Mouse (Mus musculus) left cerebral cortex, postnatal 25 days (tissue): Measurements from ENCODE around the gene Spin1. TPM values are rescaled to one million over a fixed set of nuclear protein-coding genes. Genes with fewer than 3 reads are reported as not detected.
A peak's percentile ranks its signal among the peaks of the same experiment; 100 is the strongest.
"Not testable (repeated sequence)": the region's sequence is repeated elsewhere in the genome, so short reads cannot be mapped to it uniquely, and the experiment has no call there.

ENCODE experiments used
- DNase-seq, 2 experiments: peaks; one replicate each; pipeline ENCODE4 v3.0.0; 2022; ENCODE audit warnings: low spot score in 2 of 2, mixed read lengths in 1 of 2
- intact Hi-C: fragments of 180-260 bp; cut with DNase I; formaldehyde crosslinking; loops from one replicate; pipeline ENCODE4 v1.15.1; 2025
- total RNA-seq, 2 experiments: library from RNA; stranded (reverse); gene quantifications; 2 replicates each; pipeline ENCODE4 v1.2.3; 2021

The Spin1 gene
- total RNA-seq, 2 experiments from 2014 or later = 167 to 177 TPM

GRCm38 (mm10) chr13:51093430-51093829, 7.2 kb upstream of the Spin1 start:
- intact Hi-C loops = no loop called here
- no peak for DNase-seq

DNA sequence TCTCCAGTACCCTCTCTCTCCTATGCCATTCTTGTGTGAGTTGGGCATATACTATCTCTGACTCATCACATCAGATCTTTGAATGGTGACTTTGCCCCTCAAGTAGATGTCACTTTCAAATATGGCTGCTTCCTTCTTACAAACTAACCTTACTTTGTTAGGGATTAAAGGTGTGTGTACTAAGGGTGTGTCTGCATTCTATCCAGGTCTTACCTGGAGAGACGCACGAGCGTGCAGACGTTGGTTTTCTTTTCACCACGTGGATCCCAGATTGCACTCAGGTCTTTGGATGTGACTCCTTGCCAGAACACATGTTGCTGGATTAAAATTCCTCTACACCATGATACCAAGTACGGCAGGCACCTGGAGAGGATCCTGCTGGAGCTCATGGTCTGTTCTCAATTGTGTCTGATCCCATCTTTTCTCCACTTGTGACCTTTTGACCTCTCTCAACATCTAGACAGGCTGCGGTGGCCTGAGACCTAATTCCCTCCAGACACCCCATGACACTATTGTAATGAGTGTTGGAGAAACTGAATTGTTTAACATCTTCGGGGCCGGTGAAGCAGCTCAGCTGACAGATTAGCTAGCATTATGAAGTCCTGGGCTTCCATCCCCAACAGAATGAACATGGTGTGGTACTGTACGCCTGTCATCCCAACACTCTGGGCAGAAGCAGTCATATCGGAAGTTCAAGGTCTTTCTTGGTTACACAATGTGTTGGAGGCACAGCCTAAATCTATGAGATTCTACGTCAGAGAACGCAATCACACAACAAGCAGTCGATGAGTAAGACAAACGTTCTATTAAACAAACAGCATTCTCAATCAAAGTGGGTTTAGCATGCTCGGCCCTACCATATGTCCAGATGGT, 6.1 kb upstream of the Spin1 start:
- intact Hi-C loops = loop anchor here (5.0 kb wide), 1 partner anchor 72 kb away; no protein-coding TSS in a partner anchor

GRCm38 (mm10) chr13:51095196-51095715, 5.4 kb upstream of the Spin1 start:
- no peak for DNase-seq
- intact Hi-C loops = loop anchor here (5.0 kb wide), 1 partner anchor 73 kb away; no protein-coding TSS in a partner anchor

More for the DNA sequence above, 6.1 kb upstream of the Spin1 start:
- no peak for DNase-seq

DNA sequence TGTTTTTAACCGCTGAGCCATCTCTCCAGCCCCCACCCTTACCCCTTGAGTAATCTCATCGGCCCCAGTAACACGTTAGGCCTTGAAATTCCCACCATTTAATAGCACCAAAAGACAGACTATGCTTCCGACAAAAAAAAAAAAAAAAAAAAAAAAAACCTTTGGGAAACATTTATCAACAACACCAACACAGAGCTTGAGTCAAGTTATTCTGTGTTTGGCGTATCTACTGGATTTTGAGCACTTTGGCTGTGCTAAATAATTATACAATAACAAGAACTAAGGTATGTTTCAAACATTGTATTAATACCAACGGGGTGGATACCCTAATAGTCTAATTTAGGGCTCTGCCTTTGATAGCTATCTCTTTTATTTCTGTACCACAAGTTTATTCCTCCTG, 4.0 kb upstream of the Spin1 start:
- intact Hi-C loops = loop anchor here (5.0 kb wide), 1 partner anchor 74 kb away; no protein-coding TSS in a partner anchor
- DNase-seq = no peak

DNA sequence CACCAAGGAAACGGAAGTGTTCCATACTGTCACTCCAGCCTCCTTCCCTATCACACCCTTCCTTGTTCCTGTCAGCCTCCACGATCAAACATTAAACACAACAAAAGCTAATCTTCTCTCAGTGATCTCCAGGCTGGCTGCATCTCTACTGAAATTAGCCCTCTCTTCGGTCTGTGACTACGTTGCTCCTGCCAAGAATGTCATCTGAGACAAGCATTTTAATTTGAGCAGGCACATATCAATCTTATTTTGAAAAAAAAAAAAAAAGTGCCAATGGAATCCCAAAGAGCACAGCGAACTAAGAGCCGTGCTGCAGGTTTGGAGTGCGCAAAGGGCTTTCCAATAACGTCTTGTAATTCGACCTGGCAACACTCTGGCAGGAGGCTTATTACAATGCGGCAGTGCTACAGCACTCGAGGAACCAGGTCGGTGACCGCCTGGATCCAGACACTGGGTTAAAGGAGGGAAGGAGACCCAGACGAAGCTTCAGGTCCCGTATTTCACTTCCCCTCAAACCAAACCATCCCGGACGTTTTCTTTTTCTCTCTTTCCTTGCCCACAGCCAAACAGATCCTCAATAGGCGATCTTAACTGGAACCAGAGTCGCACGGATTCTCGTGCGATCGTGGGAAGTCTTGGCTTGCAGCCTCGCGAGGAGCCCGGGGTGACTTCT, 984 bp upstream of the Spin1 start:
- peak in 1 of 2 experiments; percentile 23 for DNase-seq
- intact Hi-C loops = loop anchor here (2.0 to 5.0 kb wide), 3 partner anchors 77 to 317 kb away; no protein-coding TSS in a partner anchor

GRCm38 (mm10) chr13:51101016-51101776, 516 bp downstream of the Spin1 start:
- peak; percentile 47 to 52 for DNase-seq
- intact Hi-C loops = loop anchor here (2.0 kb wide), 2 partner anchors 148 to 316 kb away; no protein-coding TSS in a partner anchor

- intact Hi-C loops = loop anchor here (2.0 kb wide), 2 partner anchors 149 to 315 kb away; no protein-coding TSS in a partner anchor
- DNase-seq = no peak
Observed at GRCm38 (mm10) chr13:51101777-51102132, 1.1 kb downstream of the Spin1 start.

GRCm38 (mm10) chr13:51103111-51103725, 2.5 kb downstream of the Spin1 start:
- intact Hi-C loops = no loop called here
- no peak for DNase-seq

GRCm38 (mm10) chr13:51103861-51104650, 3.4 kb downstream of the Spin1 start:
- no peak for DNase-seq
- intact Hi-C loops = no loop called here

DNA sequence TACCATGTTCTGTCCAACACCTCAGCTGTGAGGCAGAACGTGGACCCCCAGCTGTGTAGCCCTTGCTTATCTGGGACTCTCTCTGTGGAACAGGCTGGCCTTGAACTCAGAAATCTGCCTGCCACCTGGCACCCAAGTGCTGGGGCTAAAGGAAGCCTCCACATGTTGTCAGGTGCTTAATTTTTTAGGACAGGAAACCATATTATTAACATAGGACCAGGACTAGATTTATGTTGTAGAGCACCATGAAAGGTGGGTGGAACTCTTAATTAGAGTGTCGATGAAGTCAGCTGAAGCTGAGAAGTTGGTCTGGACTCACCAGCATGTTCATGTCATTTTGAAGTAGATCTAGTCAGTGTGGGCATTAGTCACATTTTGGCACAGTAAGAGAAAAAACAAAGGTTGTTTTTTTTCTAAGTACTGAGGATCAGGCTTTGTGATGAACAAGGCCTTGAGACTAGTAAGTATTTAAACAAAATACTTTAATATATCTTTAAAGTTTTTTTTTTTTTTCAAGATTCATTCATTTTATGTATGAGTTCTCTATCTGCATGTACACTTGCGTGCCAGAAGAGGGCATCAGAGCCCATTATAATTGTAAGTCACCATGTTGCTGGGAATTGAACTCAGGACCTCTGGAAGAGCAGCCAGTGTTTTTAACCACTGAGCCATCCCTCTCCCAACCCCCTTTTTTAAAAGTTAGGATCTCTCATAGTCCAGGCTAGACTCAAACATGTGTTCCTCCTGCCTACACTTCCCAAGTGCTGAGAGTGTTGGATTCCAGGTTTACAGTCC, 5.4 kb downstream of the Spin1 start:
- no peak for DNase-seq
- intact Hi-C loops = no loop called here

- no peak for DNase-seq
- intact Hi-C loops = no loop called here
Observed at GRCm38 (mm10) chr13:51106816-51107215, 6.1 kb downstream of the Spin1 start.

GRCm38 (mm10) chr13:51109517-51109916, 8.8 kb downstream of the Spin1 start:
- no peak for DNase-seq
- intact Hi-C loops = no loop called here

DNA sequence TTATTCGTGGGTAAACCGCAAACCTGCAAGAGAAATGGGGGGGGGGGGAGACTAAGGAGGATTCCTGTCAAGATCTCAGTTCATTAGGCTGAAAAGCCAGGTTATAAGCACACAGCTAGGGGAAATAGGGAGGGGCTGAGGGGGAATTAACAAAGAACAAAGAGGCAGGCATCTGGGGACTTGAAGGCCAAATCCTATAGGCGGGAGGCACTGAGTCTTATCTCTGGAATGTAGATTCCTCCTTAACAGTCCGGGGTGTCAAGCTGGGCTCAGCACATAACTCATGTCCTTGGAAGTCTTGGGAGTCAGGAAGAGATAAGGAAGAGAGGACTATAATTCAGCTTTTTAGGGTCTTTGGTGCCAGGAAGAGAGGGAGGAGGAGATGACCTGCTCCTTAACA, 13.7 kb downstream of the Spin1 start:
- intact Hi-C loops = not testable (repeated sequence)

GRCm38 (mm10) chr13:51115762-51116161, 15.1 kb downstream of the Spin1 start:
- intact Hi-C loops = no loop called here
- no peak for DNase-seq

More for the DNA sequence above, 13.7 kb downstream of the Spin1 start:
- DNase-seq = not testable (repeated sequence)

DNA sequence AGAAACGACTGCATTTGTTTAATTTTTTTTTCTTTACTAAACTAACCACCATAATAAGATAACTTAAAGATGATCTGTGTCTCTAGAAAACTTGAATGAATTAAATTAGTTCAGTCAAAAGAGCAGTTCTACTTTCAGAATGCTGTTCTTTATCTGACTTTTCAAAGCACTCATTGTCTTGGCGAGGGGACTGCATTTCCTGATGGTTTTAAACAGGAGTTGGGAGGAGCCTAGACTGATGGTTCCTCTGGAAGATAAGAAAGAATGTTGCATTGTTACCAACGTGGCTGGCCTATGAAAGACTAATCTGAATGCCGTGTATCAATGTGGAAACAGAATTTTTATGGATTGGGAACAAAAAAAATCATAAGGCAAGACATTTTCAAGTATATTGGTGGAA, 20.1 kb downstream of the Spin1 start:
- intact Hi-C loops = no loop called here
- DNase-seq = no peak

- intact Hi-C loops = no loop called here
- no peak for DNase-seq
Observed at GRCm38 (mm10) chr13:51121966-51122365, 21.3 kb downstream of the Spin1 start.

GRCm38 (mm10) chr13:51122771-51123170, 22.1 kb downstream of the Spin1 start:
- DNase-seq = no peak
- intact Hi-C loops = no loop called here

GRCm38 (mm10) chr13:51125357-51125756, 24.7 kb downstream of the Spin1 start:
- DNase-seq = no peak
- intact Hi-C loops = no loop called here
